Mouse (Mus musculus) retina, adult 2 months (tissue): ENCODE measurements around the gene Fstl1.

ENCODE experiments used
- DNase-seq: peaks from one replicate; pipeline ENCODE4 v3.0.0-alpha.2; 2012; ENCODE audit warnings: low read depth, low spot score

Gene Fstl1

DNA sequence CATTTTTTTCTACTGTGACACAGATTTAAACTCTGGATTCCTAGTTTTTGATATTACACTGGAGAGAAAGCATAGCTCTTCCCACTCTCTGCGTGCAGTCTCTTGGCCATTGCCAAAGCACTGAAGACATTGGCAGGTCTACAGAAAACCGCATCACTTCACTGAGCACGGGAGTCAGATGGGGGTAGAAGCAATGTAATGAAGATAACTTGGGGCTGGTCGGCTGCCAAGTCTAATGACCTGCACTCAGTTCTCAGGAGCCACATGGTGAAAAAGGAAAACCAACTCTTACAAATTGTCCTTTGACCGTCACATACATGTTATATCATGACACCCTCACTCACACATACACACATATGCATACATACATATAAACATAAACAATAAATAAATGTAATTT is 47.3 kb downstream of the Fstl1 start:
- no peak for DNase-seq

DNA sequence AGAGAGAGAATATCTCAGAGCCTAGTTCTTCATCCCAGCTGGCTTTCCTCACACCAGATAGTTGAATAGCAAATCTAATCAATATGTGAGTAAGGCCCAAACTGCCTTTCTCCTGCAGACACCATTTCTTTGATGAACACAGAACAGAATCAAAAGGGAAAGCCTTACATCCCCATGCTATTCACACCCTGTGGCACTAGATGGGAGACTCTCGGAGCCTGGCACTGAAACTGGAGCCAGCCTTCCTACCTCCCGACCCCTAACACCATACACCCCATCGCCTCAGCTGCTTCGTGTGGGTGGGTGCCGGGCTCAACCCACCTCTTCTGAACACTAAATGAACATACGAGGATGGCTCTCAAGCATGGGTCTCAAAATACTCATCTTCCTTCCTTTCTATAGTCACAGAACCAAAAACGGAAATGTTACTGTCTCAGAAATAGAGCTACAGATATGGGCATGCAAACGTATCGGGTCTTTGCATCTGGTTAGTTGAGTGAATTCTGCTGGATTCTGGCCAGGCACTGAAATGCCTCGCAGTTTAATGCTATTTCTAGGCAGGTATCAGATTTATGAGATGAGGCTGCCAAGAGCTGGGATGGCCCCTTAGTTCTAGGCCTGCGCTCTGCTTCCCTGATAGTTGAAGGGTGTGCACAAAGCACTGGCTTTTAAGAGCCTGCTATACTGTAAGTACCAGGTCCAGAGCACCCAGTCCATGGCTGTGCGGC is 48.3 kb downstream of the Fstl1 start:
- no peak for DNase-seq

DNA sequence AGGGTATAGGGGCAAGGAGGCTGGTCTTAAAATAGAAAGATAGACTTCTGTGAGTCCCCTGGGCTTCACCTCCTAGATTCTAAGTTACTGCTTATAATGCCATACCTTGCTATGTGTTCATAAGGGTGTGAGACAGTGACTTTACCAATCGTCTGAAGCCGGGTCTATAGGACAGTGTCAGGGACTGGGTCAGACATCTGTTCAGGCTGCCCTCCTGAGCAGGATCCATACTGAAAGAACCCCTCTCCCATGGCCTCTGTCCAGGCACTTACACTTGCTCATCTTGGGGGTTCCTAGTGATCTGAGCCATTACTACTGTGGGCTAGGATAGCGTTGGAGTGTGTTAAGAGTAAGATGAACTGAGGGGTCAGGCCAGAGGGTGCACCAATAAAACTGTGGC is 49.6 kb downstream of the Fstl1 start:
- DNase-seq = no peak

DNA sequence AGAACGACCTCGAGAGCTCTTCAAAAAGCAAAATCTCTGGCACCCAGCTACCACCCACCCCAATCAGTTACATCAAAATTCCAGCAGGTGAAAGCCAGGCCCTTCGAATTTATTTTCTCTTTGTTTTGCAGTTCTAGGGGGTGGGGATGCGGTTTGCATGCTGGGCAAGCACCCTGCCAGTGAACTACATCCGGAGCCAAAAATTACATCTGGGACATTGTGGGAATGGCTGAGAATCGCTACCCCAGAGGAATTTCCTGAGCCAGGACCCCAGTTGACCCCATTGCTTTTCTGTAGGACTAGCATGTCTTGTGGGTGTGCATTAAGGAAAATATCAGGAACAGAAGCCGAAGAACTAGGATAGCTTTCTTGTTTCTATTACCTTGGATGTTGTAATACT is 54.4 kb downstream of the Fstl1 start:
- no peak for DNase-seq

DNA sequence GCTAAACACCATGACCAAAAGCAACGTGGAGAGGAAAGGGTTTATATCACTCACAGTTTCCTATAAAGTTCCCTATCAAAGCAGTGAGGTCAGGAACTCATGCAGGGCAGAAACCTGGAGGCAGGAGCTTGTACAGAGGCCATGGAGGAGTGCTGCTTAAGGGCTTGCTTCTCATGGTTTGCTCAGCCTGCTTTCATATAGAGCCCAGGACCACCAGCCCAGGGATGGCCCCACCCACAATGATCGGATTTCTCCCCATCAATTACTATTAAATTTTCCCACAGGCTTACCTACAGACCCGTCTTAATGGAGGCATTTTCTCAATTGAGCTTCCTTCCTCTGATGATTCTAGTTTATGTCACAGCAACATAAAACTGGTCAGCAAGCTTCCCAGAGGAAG is 60.9 kb downstream of the Fstl1 start:
- DNase-seq = no peak

DNA sequence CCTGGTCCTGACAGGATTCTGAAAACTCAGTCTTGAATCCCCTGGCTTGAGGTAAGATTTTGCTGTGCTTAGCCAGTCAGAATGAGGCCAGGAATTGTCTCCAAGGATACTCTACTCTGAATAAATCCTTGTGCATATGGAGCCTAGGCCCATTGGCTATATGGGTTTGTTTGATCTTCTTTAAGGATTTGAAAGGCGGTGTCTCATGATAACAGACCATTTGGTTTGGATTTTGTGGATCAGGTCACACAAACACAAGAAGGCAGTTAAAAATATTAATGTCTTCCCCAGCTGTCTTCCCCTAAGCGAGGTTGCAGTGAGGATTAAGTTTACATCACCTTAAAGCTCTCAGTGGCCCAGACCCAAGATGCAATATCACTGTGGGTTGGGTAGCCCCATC is 65.8 kb downstream of the Fstl1 start:
- DNase-seq = no peak

DNA sequence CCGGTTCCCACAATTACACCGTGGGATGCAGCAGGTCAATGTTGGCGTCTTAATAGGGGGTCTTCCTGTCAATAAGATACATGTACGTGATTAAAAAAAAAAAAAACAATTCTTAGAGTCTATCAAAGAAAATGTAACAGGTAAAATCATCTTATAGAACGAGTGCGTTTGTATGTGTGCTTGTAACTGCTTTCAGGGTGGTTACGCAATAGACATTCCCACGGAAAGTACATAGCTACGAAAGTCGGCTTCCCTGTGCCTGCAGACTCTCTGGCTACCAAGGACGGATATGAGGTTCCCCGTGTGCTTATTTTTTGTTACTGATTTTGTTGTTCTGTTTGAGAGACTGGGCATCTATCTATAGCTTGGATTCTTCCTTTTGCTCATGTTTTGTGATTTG is 67.1 kb downstream of the Fstl1 start:
- no peak for DNase-seq

DNA sequence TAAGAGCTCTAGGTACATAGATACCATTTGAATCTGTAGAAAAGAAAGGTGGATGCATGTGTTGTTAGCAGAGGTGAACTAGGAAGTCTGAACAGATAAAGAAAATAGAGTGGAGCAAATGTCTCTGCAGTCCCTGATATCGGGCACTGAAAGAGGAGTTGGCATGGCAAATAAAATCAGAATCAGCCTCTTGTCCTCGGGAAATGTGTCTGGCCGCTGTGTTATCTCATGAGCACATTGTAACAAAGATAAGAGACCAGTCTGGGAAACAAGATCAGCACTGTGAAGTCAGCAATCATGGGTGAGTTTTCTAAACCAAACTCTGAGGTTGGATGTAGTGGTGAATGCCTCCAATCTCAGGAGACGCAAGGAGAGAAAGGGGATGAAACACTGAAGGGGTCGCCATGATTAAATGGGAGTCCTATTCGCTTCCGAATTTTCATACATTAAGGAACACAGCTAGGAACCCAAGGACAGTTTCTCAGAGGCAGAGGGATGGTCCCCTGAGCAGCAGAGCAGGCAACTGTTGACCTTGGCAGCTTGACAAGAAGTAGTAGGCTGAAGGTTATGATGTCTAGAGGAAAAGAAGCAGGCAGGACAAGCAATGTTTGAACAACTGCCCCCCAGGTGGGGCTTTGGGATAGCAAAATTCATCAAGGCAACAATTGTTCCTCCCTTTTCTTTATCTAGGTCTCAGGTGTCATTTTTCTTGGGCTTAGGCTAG is 68.7 kb downstream of the Fstl1 start:
- no peak for DNase-seq

DNA sequence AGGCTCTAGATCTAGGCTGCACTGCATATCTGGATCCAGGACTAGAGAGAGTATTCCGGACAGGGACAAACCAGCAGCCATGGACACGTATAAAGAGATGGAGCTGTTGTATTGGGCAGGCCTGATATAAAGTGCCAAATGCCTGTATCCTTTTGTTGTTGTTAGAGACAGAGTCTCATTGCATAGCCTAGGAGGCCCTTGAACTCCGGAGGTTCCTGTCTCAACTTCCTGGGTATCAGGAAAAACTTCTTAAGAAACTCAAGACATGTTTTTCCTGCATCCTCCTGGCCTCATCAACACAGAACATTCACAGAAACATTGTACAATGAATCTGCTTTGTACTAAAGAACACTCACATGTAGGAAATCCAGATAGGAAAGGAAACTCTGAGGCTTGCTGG is 70.4 kb downstream of the Fstl1 start:
- no peak for DNase-seq

DNA sequence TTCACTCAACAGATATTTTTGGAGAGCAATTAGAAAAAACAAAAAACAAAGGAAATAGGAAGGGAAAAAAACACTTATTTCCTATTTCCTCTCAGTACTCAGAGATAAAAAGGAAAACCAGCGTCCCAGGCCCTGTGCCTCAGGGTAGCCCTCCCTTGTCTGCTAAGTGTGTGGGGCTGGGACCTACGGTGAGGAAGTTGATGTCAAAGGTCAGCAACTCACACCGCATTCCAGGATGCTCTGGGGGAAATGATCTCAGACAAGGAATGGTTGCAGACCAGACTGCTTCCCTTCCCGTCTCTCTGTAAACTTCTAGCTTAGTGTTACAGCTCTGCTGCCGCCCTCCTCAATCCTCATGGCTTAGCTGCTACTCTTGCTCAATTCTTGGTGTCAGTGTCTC is 74.7 kb downstream of the Fstl1 start:
- DNase-seq = no peak

DNA sequence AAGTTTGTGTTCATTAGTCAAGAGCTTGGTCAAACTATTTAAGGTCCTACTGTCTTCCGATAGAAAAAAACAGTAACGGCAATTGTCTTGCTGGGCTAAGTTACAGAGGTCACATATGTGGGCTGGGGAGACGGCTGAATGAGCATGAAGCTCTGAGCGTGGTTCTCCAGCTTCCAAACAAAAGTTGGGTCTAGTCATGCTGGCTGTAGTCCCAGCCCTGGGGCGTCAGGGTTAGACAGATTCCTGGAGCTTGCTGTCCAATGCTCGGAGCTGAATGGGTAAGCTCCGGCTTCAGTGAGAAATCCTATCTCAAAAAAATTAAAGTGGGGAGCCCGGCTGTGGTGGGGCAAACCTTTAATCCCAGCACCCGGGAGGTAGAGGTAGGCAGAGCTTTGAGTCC is 76.6 kb downstream of the Fstl1 start:
- no peak for DNase-seq

DNA sequence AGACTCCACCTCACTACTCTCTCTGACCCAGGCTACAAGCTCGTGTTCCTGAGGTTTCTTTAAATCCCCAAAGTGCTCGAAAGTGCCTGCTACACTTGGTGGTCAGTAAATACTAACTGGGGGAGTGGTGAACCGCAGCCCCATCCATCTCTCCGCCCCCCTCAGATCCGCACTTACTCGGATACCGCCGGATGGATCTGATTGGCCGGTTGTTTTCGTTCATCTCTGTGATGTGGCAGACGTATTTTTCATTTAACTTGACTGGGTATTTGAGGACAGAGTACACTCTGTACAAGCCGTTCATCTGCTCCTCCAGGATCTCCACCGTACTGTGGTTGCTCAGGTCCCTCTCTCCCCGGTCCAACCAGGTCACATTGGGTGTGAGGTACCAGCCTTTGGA is 77.4 kb downstream of the Fstl1 start:
- no peak for DNase-seq

DNA sequence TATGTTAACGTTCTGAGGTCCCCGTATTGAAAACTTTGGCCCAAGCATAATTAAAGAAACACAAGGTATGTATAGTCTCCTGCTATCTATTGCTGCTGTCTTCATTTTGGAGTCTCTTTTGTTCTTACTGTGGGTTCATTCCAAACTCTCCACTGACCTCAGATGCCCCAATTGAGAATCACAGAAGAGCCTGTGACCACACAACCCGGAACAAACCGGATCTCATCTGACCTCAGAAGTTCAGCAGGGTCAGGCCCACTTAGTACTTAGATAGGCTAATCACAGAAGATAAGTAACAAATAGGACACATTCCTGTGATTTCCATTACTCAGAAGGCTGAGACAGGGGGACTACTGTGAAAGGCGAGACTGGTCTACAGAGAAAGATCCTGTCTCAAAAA is 77.9 kb downstream of the Fstl1 start:
- no peak for DNase-seq

DNA sequence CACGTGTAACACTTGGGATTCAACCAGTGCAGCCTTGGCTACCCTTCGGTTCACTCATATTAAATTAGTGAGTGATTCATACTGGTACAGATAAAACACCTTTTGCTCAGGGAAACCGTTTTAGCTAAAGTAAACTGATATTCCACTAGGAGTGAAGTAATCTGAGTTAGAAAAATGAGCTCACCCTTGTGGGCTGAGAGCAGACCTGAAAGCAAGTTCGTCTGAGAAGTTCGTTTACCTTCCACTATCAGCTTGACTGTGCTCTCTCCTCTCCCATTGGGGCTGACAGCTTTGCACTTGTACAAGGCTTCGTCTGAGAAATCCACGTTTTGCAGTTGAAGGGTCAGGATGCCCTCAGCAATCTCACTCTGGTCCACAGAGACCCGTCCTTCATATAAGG is 78.9 kb downstream of the Fstl1 start:
- DNase-seq = no peak

DNA sequence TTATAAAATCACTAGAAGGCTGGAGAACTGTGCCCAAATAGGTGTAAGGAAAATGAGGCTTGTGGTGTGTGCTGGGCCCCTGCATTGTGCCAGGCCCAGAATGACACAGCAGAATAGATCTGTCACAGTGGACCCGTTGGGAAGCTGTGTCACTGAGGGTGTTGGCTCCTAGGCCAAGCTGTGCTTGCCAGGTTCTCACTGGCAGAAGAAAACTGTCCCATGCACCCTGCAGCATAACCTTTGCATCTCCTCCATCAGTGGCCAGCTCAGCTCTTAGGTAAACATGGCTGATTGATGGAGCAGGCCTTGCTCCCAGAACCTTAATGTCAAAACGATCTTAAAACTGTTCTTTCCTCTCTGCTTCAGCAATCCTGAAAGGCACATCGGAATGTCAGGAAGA is 79.7 kb downstream of the Fstl1 start:
- DNase-seq = no peak

DNA sequence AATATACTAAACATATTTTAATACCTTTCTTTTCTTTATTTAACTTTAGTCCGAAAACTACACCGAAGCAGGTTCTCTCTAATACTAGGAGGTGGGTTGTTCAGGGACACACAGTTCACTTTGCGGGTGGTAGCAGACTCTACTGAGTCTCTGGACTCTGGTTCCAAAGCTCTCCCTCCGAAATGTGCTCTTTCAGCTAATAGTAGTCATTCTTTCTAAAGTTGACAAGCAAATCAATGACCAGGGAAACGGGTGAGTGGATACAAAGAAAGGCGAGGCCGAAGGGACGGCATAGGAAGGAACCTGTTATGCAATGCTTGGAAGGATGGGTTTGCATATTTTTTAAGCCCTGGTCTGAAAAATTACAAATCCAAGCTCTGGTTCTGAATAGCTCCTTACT is 80.8 kb downstream of the Fstl1 start:
- DNase-seq = no peak

DNA sequence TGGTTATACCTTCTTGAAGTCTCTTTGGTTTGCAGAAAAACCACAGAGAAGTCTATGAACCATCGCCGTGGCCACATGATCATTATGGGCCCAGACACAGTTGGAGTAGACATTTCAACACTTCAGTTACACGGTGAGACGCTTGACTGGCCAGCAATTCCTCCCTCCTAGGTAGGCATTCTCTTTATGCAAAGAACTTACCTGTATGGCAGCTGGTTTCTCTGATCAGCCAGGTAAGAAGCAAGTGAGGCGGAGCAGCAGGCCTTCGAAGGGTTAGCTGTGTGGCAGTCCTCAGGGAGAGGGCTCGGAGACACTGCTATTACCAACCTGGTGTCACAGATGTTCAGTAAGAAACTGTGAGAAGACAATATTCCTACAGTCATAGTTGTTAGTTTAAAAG is 83.5 kb downstream of the Fstl1 start:
- no peak for DNase-seq

DNA sequence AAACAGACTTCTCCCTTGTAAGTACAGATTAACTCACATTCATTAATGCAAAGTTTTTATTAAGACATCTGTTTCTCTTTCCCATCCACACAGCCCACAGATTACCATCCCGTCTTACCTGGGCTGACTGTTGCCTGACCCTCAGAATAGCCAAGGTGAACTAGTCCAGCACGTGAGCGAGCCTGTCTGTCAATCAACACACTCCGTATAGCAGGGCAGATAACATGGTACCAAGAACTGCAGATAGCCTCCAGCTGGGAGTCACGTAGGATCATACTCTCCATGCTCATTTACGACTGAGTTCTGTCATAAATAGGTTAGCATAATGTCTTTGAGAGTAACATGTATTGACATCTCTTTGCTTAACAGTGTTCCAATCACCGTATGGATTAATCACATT is 84.4 kb downstream of the Fstl1 start, which contains the start of gene Gm36028:
Gene Gm36028 (minus strand): TSS at position 118 of the 400 bp plus-strand sequence.
- DNase-seq = no peak

DNA sequence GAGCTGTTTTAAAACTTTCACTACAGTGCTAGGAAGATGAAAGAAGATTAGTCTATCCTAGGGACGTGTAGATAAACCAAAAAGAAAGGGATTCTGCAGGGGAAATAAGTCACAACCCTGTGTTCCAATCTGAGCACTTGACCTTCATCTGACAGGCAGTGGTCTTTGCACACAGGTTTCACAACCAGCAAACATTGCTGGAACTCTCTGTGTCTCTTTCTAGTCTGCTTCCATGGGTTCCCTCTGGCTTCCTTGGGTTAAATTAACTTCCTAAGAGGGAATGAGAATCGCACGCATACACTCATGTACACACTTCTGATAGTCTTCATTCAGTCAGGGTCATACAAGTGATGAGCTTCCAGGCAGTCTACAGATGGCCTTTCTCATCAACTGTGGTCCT is 87.2 kb downstream of the Fstl1 start:
- DNase-seq = no peak

DNA sequence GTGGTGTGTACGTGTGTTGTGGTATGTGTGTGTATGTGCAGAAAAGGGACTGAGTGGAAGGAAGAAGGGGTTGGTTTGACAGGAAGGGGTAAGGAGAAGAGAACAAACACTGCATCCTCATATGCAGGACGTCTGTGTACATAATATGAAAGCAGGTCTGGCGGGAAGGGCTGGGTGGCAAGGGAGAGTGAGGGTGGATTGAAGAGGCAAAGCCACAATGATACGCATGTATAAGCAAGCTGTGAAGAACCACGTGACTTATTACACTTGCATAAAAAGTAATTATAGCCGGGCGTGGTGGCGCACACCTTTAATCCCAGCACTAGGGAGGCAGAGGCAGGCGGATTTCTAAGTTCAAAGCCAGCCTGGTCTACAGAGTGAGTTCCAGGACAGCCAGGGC is 89.2 kb downstream of the Fstl1 start:
- DNase-seq = no peak

DNA sequence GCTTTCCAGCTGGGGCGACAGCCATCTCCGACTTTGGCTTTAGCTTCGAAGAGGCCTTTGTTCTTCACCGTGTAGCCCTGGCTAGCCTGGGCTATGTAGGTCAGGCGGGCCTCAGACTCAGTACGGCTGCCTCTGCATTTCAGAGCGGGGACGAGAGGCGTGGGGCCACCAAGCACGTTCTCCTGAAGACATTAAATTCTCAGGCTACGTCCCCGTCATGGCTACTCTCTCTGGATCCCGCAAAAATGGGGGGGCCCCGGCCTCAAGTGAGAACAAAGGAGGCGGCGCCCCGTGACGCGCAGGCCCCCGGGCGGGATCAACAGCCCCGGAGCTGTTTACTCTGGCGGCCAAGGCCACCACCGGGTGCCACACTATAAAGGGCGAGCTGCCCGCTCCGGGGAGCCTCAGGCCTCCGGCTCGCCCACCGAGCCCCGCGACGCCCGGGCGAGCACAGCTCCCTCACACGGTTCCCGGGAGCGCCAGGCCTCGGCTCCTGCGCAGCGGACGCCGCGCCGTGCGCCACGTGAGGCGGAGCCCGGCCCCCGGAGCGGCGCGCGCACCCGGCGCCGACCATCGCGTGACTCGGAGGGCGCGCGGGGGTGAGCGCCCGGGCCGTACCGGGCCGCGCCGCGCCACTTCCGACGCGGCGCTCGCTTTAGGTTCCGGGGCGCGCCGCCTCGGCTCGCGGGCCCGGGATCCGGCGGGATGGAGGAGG is 91.3 kb downstream of the Fstl1 start, which contains the start of gene Lrrc58:
Gene Lrrc58 (plus strand): TSS at position 599 of the 715 bp plus-strand sequence.
- DNase-seq = peak; percentile 74
